Mouse (Mus musculus) bone marrow, adult 2 months (tissue): ENCODE measurements around the gene Tnnc1.

Experiments
- CTCF ChIP-seq: fragments of 200-500 bp; IDR thresholded peaks from 2 replicates; pipeline ENCODE4 v1.5.1; 2011; ENCODE audit warnings: low read length, control low read depth; ENCODE audit not compliant: control insufficient read depth, insufficient read depth
- POLR2A ChIP-seq: fragments of 200-500 bp; IDR thresholded peaks from 2 replicates; pipeline ENCODE4 v1.6.1; 2011; ENCODE audit warnings: low read depth, mild to moderate bottlenecking, control low read depth, low read length, borderline replicate concordance; ENCODE audit not compliant: control insufficient read depth

DNA sequence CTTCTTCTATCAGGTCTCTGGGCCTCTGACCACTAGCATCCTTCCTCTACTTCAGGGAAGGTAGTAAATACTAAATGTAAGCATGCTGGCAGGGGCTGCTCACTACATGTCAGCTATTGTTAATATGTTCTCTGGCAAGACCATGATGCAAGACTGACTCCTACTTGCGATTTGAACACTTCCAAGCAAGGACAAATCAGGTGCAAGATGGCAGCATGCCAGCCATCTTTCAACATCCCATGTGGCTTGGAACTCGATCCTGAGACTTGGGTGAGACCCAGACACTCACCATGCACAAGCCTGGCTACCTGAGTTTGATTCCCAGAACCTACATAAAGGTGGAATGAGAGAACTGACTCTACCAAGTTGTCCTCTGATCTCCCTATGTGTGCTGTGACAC, 16.2 kb upstream of the Tnnc1 start:
- TF ChIP-seq CTCF: no peak
- TF ChIP-seq POLR2A: no peak
